Mouse (Mus musculus): ENCODE data around the gene Plxnb2. TPM values are rescaled to one million over a fixed set of nuclear protein-coding genes. Genes with fewer than 3 reads are reported as not detected.

Plxnb2 gene
- total and polyA plus RNA-seq, 3 experiments: 0.17 to 0.19 TPM; not detected in 1

- H3K9me3 ChIP-seq (replicated peaks; ENCODE audit: insufficient read depth, low read length): no peaks in the 10 kb centered on the region
- no peak overlapping the region for H3K4me3 ChIP-seq (ENCODE audit: control insufficient read depth in 1 of 2, insufficient read depth in 1 of 2, low read depth in 2 of 2, low read length in 2 of 2)
- TF ChIP-seq ELF1 (IDR thresholded peaks at IDR 0.05; ENCODE audit: low read depth, low read length) (no peak), NELFE (IDR thresholded peaks at IDR 0.05; ENCODE audit: low read depth, low read length) (no peak), SIN3A (IDR thresholded peaks at IDR 0.05; ENCODE audit: low read length) (no peak), RCOR1 (IDR thresholded peaks at IDR 0.05; ENCODE audit: low read depth, low read length) (no peak), TAL1 (IDR thresholded peaks at IDR 0.05; ENCODE audit: low read length) (no peak), E2F4 (IDR thresholded peaks at IDR 0.05; ENCODE audit: borderline replicate concordance, low read depth, low read length) (no peak), MAZ (IDR thresholded peaks at IDR 0.05; ENCODE audit: low read depth, low read length) (no peak), POLR2AphosphoS5 (IDR thresholded peaks at IDR 0.05; ENCODE audit: borderline replicate concordance, low read depth, low read length) (no peak), KAT2A (conservative IDR thresholded peaks at IDR 0.05; ENCODE audit: low read depth, low read length) (no peak), MAX (IDR thresholded peaks at IDR 0.05; ENCODE audit: low read length) (no peak), TCF12 (IDR thresholded peaks at IDR 0.05; ENCODE audit: low read depth, low read length) (no peak), CHD1 (IDR thresholded peaks at IDR 0.05; ENCODE audit: low read depth, low read length) (no peak), BHLHE40 (IDR thresholded peaks at IDR 0.05; ENCODE audit: borderline replicate concordance, low read depth, low read length) (no peak), JUND (IDR thresholded peaks at IDR 0.05; ENCODE audit: low read depth, low read length) (no peak), CTCF (IDR thresholded peaks at IDR 0.05 in 2 of 3, conservative IDR thresholded peaks at IDR 0.05 in 1 of 3; ENCODE audit: control insufficient read depth in 1 of 3, insufficient read depth in 1 of 3, low read depth in 2 of 3, low read length in 3 of 3, poor library complexity in 1 of 3, severe bottlenecking in 1 of 3) (no peak), ZNF384 (IDR thresholded peaks at IDR 0.05; ENCODE audit: low read depth, low read length) (no peak), MEF2A (IDR thresholded peaks at IDR 0.05; ENCODE audit: extremely low read depth, insufficient replicate concordance, low read depth, low read length, poor library complexity, severe bottlenecking) (no peak), POLR2AphosphoS2 (IDR thresholded peaks at IDR 0.05; ENCODE audit: low read length) (no peak)
- no peaks in the 10 kb centered on the region for H3K79me2 ChIP-seq (ENCODE audit: control insufficient read depth, insufficient read depth, low read length, poor library complexity)
- H3K9ac ChIP-seq (ENCODE audit: control insufficient read depth, low read depth, low read length, poor library complexity, severe bottlenecking): no peak overlapping the region
- no peaks in the 10 kb centered on the region for H3K27me3 ChIP-seq (ENCODE audit: control insufficient read depth in 1 of 2, insufficient read depth in 2 of 2, low read length in 2 of 2)
- peaks cover 0 to 11% of the 10 kb centered on the region in 2 experiments; a peak in 2 of 4 replicates for H3K36me3 ChIP-seq (ENCODE audit: control insufficient read depth in 1 of 2, insufficient read depth in 2 of 2, low read length in 2 of 2)
- peaks cover 4 to 16% of the 10 kb centered on the region in 2 experiments; a peak in 3 of 4 replicates for H3K4me1 ChIP-seq (ENCODE audit: control insufficient read depth in 1 of 2, insufficient read depth in 2 of 2, low read length in 2 of 2)
- no peak overlapping the region for H3K27ac ChIP-seq (ENCODE audit: control insufficient read depth, low read depth, low read length)
- DNase-seq (ENCODE audit: low read depth, low spot score): no peak
Measured at GRCm38 (mm10) chr15:89180081-89180541, 477 bp downstream of the Plxnb2 start.

- no peak for TF ChIP-seq MAZ (IDR thresholded peaks at IDR 0.05; ENCODE audit: low read depth, low read length)
- H3K9me3 ChIP-seq (replicated peaks; ENCODE audit: insufficient read depth, low read length): no peaks in the 10 kb centered on the region
- no peak overlapping the region for H3K9ac ChIP-seq (ENCODE audit: control insufficient read depth, low read depth, low read length, poor library complexity, severe bottlenecking)
- H3K4me1 ChIP-seq (ENCODE audit: control insufficient read depth in 1 of 2, insufficient read depth in 2 of 2, low read length in 2 of 2): peaks cover 4 to 16% of the 10 kb centered on the region in 2 experiments; a peak in 3 of 4 replicates
- no peaks in the 10 kb centered on the region for H3K27me3 ChIP-seq (ENCODE audit: control insufficient read depth in 1 of 2, insufficient read depth in 2 of 2, low read length in 2 of 2)
- peaks cover 0 to 11% of the 10 kb centered on the region in 2 experiments; a peak in 2 of 4 replicates for H3K36me3 ChIP-seq (ENCODE audit: control insufficient read depth in 1 of 2, insufficient read depth in 2 of 2, low read length in 2 of 2)
- H3K4me3 ChIP-seq (ENCODE audit: control insufficient read depth in 1 of 2, insufficient read depth in 1 of 2, low read depth in 2 of 2, low read length in 2 of 2): no peak overlapping the region
- no peak overlapping the region for H3K27ac ChIP-seq (ENCODE audit: control insufficient read depth, low read depth, low read length)
- DNase-seq (ENCODE audit: low read depth, low spot score): no peak
- H3K79me2 ChIP-seq (ENCODE audit: control insufficient read depth, insufficient read depth, low read length, poor library complexity): no peaks in the 10 kb centered on the region
Measured at GRCm38 (mm10) chr15:89179630-89179964, 991 bp downstream of the Plxnb2 start.

Measured in MEL (cell line).